Mouse (Mus musculus) C2C12 (cell line): ENCODE results near the gene Ier5l. TPM values are rescaled to one million over a fixed set of nuclear protein-coding genes. Genes with fewer than 3 reads are reported as not detected.

Experiments used
- H3K27me3 ChIP-seq: one replicate; pipeline ENCODE4 v1.6.1; 2011; ENCODE audit not compliant: control insufficient read depth, insufficient read depth, insufficient read length
- H3K36me3 ChIP-seq: one replicate; pipeline ENCODE4 v1.6.1; 2011; ENCODE audit not compliant: control insufficient read depth, insufficient read depth
- H3K4me3 ChIP-seq: one replicate; pipeline ENCODE4 v1.5.1; 2011; ENCODE audit warnings: mild to moderate bottlenecking, control low read depth; ENCODE audit not compliant: poor library complexity, insufficient read depth, severe bottlenecking
- H3K79me2 ChIP-seq: one replicate; pipeline ENCODE4 v1.6.1; 2011; ENCODE audit not compliant: control insufficient read depth, insufficient read depth
- H3K79me3 ChIP-seq: one replicate; pipeline ENCODE4 v1.6.1; 2011; ENCODE audit warnings: low read depth, control low read depth
- H3ac ChIP-seq: one replicate; pipeline ENCODE3; 2011; ENCODE audit warnings: low read depth; ENCODE audit not compliant: control insufficient read depth, insufficient read length
- CEBPB ChIP-seq: IDR thresholded peaks from one replicate; pipeline ENCODE4 v1.6.1; 2011; ENCODE audit warnings: low read depth, mild to moderate bottlenecking, control low read depth, moderate library complexity
- CTCF ChIP-seq: IDR thresholded peaks from one replicate; pipeline ENCODE4 v1.5.1; 2011; ENCODE audit not compliant: control insufficient read depth, insufficient read depth, insufficient read length
- FOSL1 ChIP-seq: IDR thresholded peaks from one replicate; pipeline ENCODE4 v1.8.0; 2011; ENCODE audit warnings: mild to moderate bottlenecking, low read length; ENCODE audit not compliant: poor library complexity, insufficient read depth, severe bottlenecking
- MAX ChIP-seq: IDR thresholded peaks from one replicate; pipeline ENCODE4 v1.6.1; 2011; ENCODE audit warnings: mild to moderate bottlenecking, control low read depth
- MYOD1 ChIP-seq: IDR thresholded peaks from one replicate; pipeline ENCODE4 v1.6.1; 2011; ENCODE audit warnings: low read depth; ENCODE audit not compliant: control insufficient read depth, insufficient read length
- MYOG ChIP-seq: IDR thresholded peaks from one replicate; pipeline ENCODE4 v1.6.1; 2011; ENCODE audit not compliant: control insufficient read depth, insufficient read length; ENCODE audit errors: extremely low read depth
- USF1 ChIP-seq: IDR thresholded peaks from one replicate; pipeline ENCODE4 v1.6.1; 2011; ENCODE audit warnings: low read depth, mild to moderate bottlenecking, control low read depth, moderate library complexity
- long read RNA-seq, 2 experiments: library from polyadenylated mRNA; unstranded; transcript quantifications; one replicate each; pipeline ENCODE4 v2.0.0; 2019 to 2020
- polyA plus RNA-seq: library from polyadenylated mRNA; unstranded; fragments of >200 nt; fragmentation: generic; extraction: Trizol; gene quantifications from one replicate; pipeline ENCODE4 v1.2.1, GENCODE M21; 2012; ENCODE audit warnings: missing spikeins

The Ier5l gene
- 61.4 TPM for polyA plus RNA-seq
- long read RNA-seq, experiment 1, transcript Ier5l-201 (1 exons, 2,683 nt) = major isoform, 8 of 8 reads
- long read RNA-seq, experiment 1, partial matches to known transcripts = 0 of 8 reads
- long read RNA-seq, experiment 1, other reads (novel, unspliced or antisense) = 0 of 8 reads
- long read RNA-seq, experiment 2 = 0 reads

DNA sequence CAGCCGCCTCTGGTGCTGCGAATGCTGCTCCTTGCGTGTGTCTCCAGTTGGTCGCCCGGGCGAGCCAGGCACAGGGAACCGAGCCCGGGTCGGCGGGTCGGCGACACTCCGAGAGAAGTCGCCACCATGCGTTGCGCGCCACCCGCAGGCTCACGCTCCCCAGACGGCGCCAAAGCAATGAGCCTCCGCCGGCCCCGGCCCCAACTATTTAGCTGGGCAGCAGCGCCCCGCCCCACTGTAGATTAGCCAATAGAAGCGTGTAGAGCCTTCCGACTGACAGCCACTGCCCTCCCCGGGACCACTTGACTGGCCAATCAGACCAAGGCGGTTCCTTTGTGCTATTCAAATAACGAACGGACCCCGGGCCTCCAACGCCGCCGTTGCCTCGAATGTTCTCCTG, at the start of gene Ier5l:
TSS of gene Ier5l (minus strand) at position 181 of the 400 bp plus-strand sequence.
- peaks cover 14% of the 10 kb centered on the region for H3K79me3 ChIP-seq
- peaks cover 34% of the 10 kb centered on the region for H3K79me2 ChIP-seq
- H3ac ChIP-seq = peak within 1 kb of the TSS; percentile 69
- no peaks in the 10 kb centered on the region for H3K36me3 ChIP-seq
- peak within 1 kb of the TSS; percentile 87 for H3K4me3 ChIP-seq
- peak; percentile 17 for TF ChIP-seq CTCF
- no peak for TF ChIP-seq MAX
- no peaks in the 10 kb centered on the region for H3K27me3 ChIP-seq

- TF ChIP-seq CTCF (no peak), USF1 (no peak), CEBPB (no peak), FOSL1 (no peak), MYOD1 (no peak), MAX (no peak), MYOG (no peak)
- Histone ChIP-seq H3K4me3 (no peak overlapping the region), H3K36me3 (no peaks in the 10 kb centered on the region), H3K79me3 (no peaks in the 10 kb centered on the region), H3K27me3 (peaks cover 10% of the 10 kb centered on the region), H3K79me2 (no peaks in the 10 kb centered on the region), H3ac (no peak overlapping the region)
These were observed 49.7 kb upstream of the Ier5l start for GRCm38 (mm10) chr2:30523727-30524126.

DNA sequence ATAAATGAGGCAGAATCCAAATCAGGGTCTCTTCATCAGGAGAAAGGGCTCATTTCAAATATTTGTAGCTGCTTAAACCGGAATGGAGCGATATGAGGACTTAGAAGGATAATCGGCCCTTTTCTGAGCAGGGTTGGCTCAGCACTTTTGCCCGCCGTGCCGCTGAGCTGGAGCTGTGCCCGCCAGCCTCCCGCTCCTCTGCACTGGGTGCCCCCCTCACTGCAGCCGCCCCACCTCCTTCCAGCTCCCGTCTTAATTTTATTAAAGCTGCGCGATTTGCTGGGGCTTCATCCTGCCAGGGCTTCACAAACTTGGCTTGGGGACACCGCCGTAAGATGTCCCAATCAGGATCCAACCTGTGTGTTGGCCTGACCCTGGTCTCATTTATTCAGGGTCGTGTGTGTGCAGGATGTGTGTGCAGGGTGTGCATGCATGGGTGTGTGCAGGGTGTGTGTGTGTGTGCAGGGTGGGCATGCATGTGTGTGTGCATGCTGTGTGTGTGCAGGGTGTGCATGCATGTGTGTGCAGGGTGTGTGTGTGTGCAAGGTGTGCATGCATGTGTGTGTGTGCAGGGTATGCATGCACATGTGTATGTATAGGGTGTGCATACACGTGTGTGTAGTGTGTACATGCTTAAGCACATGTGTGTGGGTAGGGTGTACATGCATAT, 36.8 kb upstream of the Ier5l start:
- TF ChIP-seq MYOD1 (no peak), CEBPB (no peak), FOSL1 (no peak), MAX (no peak)
- Histone ChIP-seq H3ac (no peak overlapping the region), H3K27me3 (peaks cover 27% of the 10 kb centered on the region), H3K79me2 (no peaks in the 10 kb centered on the region), H3K79me3 (no peaks in the 10 kb centered on the region), H3K36me3 (no peaks in the 10 kb centered on the region), H3K4me3 (no peak overlapping the region)

GRCm38 (mm10) chr2:30507138-30507727, 33.2 kb upstream of the Ier5l start:
- Histone ChIP-seq H3ac (no peak overlapping the region), H3K4me3 (no peak overlapping the region), H3K79me3 (no peaks in the 10 kb centered on the region), H3K79me2 (no peaks in the 10 kb centered on the region), H3K36me3 (no peaks in the 10 kb centered on the region), H3K27me3 (peaks cover 11% of the 10 kb centered on the region)
- TF ChIP-seq FOSL1 (no peak), MYOD1 (no peak), MYOG (no peak), USF1 (no peak)

GRCm38 (mm10) chr2:30503677-30504621, 29.9 kb upstream of the Ier5l start:
- H3ac ChIP-seq = no peak overlapping the region
- TF ChIP-seq CTCF (no peak), FOSL1 (no peak), MAX (no peak), CEBPB (no peak), USF1 (no peak), MYOG (no peak), MYOD1 (no peak)

DNA sequence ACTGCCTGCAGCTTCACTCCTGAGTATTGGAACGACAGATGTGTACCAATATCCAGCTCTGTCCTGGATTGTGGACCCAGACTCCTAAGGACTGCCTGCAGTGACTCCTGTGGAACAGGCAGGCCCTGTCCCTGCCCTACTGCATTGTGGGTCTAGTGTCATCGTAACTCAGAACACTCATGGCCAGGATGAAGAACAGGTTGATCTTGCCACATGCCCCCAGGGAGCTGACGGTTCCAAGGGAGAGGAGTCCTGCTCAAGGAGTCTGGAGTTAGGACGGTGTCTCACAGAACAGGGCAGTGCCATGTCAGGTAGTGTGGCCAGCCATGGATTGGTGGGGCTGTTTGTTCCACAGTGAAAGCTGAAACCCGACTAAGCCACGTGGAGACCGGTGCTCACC, 27.7 kb upstream of the Ier5l start:
- Histone ChIP-seq H3K79me3 (no peaks in the 10 kb centered on the region), H3K79me2 (no peaks in the 10 kb centered on the region), H3K4me3 (no peak overlapping the region), H3K27me3 (peaks cover 2% of the 10 kb centered on the region), H3ac (no peak overlapping the region), H3K36me3 (no peaks in the 10 kb centered on the region)
- TF ChIP-seq MYOD1 = no peak
- no peak for TF ChIP-seq MAX
- TF ChIP-seq MYOG = no peak
- TF ChIP-seq FOSL1 = no peak
- no peak for TF ChIP-seq CEBPB
- TF ChIP-seq USF1 = no peak
- TF ChIP-seq CTCF = no peak

More at GRCm38 (mm10) chr2:30503677-30504621, 29.9 kb upstream of the Ier5l start:
- Histone ChIP-seq H3K27me3 (peaks cover 4% of the 10 kb centered on the region), H3K4me3 (no peak overlapping the region), H3K36me3 (no peaks in the 10 kb centered on the region), H3K79me3 (no peaks in the 10 kb centered on the region), H3K79me2 (no peaks in the 10 kb centered on the region)
